Mouse (Mus musculus) heart, adult 2 months (tissue): ENCODE measurements around the gene Gm4450. TPM values are rescaled to one million over a fixed set of nuclear protein-coding genes. Genes with fewer than 3 reads are reported as not detected.
A peak's percentile ranks its signal among the peaks of the same experiment; 100 is the strongest.
"Not testable (repeated sequence)": the region's sequence is repeated elsewhere in the genome, so short reads cannot be mapped to it uniquely, and the experiment has no call there.

Experiments used
- DNase-seq, 2 experiments: peaks; one replicate each; pipeline ENCODE4 v3.0.0; 2021
- H3K27ac ChIP-seq: fragments of 200-600 bp; 2 replicates; pipeline ENCODE4 v1.8.1; 2022
- H3K27me3 ChIP-seq: fragments of 200-500 bp; 2 replicates; pipeline ENCODE4 v1.6.1; 2012; ENCODE audit warnings: mild to moderate bottlenecking, low read length, inconsistent platforms, mixed read lengths; ENCODE audit not compliant: control insufficient read depth, insufficient read depth
- H3K36me3 ChIP-seq: fragments of 200-500 bp; 2 replicates; pipeline ENCODE4 v1.6.1; 2012; ENCODE audit warnings: low read length, inconsistent platforms; ENCODE audit not compliant: control insufficient read depth, insufficient read depth
- H3K4me1 ChIP-seq: fragments of 200-500 bp; 2 replicates; pipeline ENCODE4 v1.6.1; 2011; ENCODE audit warnings: low read length; ENCODE audit not compliant: control insufficient read depth, insufficient read depth
- H3K4me3 ChIP-seq: fragments of 200-600 bp; 2 replicates; pipeline ENCODE4 v1.8.1; 2022
- H3K79me2 ChIP-seq: fragments of 200-500 bp; replicated peaks from 2 replicates; pipeline ENCODE4 v1.6.1; 2012; ENCODE audit warnings: mild to moderate bottlenecking, inconsistent platforms, low read length, moderate library complexity, mixed read lengths; ENCODE audit not compliant: control insufficient read depth, insufficient read depth
- H3K9ac ChIP-seq: fragments of 200-500 bp; 2 replicates; pipeline ENCODE4 v1.6.1; 2012; ENCODE audit warnings: low read depth, mild to moderate bottlenecking, control low read depth, inconsistent platforms, low read length, mixed read lengths
- CTCF ChIP-seq: fragments of 200-600 bp; IDR thresholded peaks from 2 replicates; pipeline ENCODE4 v1.8.1; 2022; ENCODE audit warnings: antibody characterized with exemption, mild to moderate bottlenecking, moderate library complexity
- EP300 ChIP-seq: fragments of 200-500 bp; IDR thresholded peaks from 2 replicates; pipeline ENCODE4 v1.6.1; 2011; ENCODE audit warnings: low read depth, low read length, control low read depth; ENCODE audit not compliant: insufficient read depth
- POLR2A ChIP-seq: fragments of 200-500 bp; IDR thresholded peaks from 2 replicates; pipeline ENCODE4 v1.6.1; 2011; ENCODE audit warnings: mild to moderate bottlenecking, low read depth, low read length, control low read depth; ENCODE audit not compliant: insufficient read depth
- WGBS: fragments of 180-500 bp; shearing (Covaris S2); methylation state at CpG from one replicate; pipeline ENCODE4 v1.1.7; 2018; 5-methylcytosine and 5-hydroxymethylcytosine counted together
- intact Hi-C: fragments of 180-260 bp; cut with DNase I; formaldehyde crosslinking; loops from one replicate; pipeline ENCODE4 v1.15.1; 2025
- polyA plus RNA-seq: library from polyadenylated mRNA; depleted of rRNA; stranded (reverse); fragments of >200 nt; gene quantifications from 2 replicates; pipeline ENCODE4 v1.2.3, GENCODE M21; 2012
- total RNA-seq, 2 experiments: library from RNA; stranded (reverse); gene quantifications; 2 replicates each; pipeline ENCODE4 v1.2.3; 2021

Gm4450 gene
- total and polyA plus RNA-seq, 3 experiments, result not detected

DNA sequence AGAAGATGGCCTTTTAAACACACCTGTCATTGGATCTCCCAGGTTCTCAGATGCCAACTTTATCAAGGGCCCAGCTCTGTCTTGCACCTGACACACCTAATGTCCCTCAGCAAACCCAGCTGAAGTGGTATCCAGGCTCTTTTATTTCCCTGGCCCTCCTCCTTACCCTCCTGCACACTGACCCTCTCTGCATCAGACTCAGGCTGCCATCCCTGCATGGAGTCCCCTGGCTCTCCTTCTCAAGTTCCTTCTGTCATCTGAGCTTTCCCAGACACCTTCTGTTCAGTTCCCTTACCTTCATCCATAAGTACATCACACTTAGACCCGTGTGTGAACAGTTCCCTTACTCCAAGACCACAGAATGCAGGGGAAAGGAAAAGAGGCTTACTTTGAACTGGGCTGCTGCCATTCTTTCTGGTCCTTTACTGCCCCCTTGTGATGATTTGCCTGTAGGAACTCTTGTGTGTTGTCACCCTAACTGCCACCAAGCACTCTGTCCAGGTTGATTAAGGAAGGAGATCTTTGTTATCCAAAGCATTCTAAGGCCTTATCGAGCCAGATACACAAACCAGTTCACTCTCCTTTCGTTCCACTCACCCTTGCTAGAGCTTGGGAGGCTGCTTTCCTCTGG lies 13.7 kb downstream of the Gm4450 start:
- not testable (repeated sequence) for H3K27ac ChIP-seq, H3K4me1 ChIP-seq, H3K4me3 ChIP-seq, H3K9ac ChIP-seq, DNase-seq, H3K27me3 ChIP-seq, H3K36me3 ChIP-seq, H3K79me2 ChIP-seq
- WGBS, result 3% methylated on average over 3 of the region's 3 CpGs
- TF ChIP-seq CTCF, result peak; percentile 69
- intact Hi-C loops, result loop anchor here (1.0 kb wide), 1 partner anchor 81 kb away; no protein-coding TSS in a partner anchor

DNA sequence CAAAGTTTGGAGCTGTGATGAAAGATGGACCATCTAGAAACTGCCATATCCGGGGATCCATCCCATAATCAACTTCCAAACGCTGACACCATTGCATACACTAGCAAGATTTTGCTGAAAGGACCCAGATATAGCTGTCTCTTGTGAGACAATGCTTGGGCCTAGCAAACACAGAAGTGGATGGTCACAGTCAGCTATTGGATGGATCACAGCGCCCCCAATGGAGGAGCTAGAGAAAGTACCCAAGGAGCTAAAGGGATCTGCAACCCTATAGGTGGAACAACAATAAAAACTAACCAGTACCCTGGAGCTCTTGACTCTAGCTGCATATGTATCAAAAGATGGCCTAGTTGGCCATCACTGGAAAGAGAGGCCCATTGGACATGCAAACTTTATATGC lies 14.7 kb downstream of the Gm4450 start:
- H3K4me3 ChIP-seq, H3K27ac ChIP-seq, DNase-seq, H3K4me1 ChIP-seq, H3K79me2 ChIP-seq, H3K27me3 ChIP-seq, intact Hi-C loops, H3K9ac ChIP-seq, H3K36me3 ChIP-seq: not testable (repeated sequence)
- TF ChIP-seq CTCF, result peak; percentile 43
- 37% methylated on average over 3 of the region's 3 CpGs for WGBS

DNA sequence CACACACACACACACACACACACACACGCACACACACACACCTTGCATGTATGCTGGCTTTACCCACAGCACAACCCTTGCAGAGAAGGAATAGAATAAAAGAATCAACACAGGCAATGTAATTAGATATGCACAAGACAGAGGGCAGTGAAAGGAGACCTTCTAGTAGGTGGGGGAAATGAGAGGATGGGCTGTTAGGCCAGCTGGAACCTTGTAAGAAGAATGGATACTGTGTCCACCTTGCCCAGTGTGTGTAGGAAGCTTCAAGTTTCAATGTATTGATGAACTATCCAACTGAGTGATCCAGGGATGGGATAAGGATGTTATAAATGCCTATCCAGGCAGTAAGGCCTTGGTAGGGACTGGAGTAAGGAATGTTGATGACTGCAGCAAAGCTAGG lies 21.9 kb downstream of the Gm4450 start:
- H3K27me3 ChIP-seq, result no peaks in the 10 kb centered on the region
- H3K4me1 ChIP-seq, result no peaks in the 10 kb centered on the region
- TF ChIP-seq POLR2A (no peak), EP300 (no peak), CTCF (no peak)
- no peak for DNase-seq
- no peak overlapping the region for H3K4me3 ChIP-seq
- no peaks in the 10 kb centered on the region for H3K36me3 ChIP-seq
- no peaks in the 10 kb centered on the region for H3K79me2 ChIP-seq
- intact Hi-C loops, result no loop called here
- no peak overlapping the region for H3K27ac ChIP-seq
- 85% methylated on average over 1 of the region's 1 CpGs for WGBS
- H3K9ac ChIP-seq, result no peak overlapping the region

DNA sequence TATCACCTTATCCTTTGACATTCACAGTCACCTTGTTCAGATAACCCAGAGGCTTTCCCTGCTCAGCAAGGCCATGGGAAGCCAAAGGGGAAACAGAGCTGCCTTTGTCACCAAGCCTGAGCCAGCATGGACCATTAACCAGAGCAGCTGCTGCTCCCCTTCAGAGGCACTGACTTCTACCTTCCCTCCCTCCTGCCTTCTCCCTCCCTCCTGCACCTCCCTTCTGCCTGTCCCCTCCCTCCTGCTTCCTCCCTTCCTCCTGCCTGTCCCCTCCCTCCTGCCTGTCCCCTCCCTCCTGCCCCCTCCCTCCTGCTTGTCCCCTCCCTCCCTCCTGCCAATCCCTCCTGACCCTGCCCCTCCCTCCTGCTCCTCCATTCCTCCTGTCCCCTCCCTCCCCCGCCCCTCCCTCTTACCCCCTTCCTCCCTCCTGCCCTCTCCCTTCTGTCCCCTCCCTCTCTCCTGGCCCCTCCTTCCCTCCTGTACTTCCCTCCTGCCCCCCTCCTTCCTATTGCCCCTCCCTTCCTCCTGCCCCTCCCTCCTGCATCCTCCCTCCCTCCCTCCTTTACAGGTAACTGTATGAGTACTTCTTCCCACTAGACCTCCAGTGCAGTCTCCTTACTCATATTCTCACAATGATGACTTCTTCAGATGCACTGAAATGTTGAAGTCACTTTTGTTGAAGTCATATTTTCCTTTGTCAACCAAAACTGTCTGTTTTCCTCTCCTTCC lies 22.7 kb downstream of the Gm4450 start:
- Histone ChIP-seq H3K4me3 (no peak overlapping the region), H3K79me2 (no peaks in the 10 kb centered on the region), H3K27ac (no peak overlapping the region), H3K4me1 (no peaks in the 10 kb centered on the region), H3K36me3 (no peaks in the 10 kb centered on the region), H3K9ac (no peak overlapping the region), H3K27me3 (no peaks in the 10 kb centered on the region)
- no CpG with 5 or more reads among the region's 1 CpGs for WGBS
- TF ChIP-seq POLR2A, result no peak
- TF ChIP-seq CTCF, result no peak
- no peak for TF ChIP-seq EP300
- no peak for DNase-seq
- intact Hi-C loops, result no loop called here

DNA sequence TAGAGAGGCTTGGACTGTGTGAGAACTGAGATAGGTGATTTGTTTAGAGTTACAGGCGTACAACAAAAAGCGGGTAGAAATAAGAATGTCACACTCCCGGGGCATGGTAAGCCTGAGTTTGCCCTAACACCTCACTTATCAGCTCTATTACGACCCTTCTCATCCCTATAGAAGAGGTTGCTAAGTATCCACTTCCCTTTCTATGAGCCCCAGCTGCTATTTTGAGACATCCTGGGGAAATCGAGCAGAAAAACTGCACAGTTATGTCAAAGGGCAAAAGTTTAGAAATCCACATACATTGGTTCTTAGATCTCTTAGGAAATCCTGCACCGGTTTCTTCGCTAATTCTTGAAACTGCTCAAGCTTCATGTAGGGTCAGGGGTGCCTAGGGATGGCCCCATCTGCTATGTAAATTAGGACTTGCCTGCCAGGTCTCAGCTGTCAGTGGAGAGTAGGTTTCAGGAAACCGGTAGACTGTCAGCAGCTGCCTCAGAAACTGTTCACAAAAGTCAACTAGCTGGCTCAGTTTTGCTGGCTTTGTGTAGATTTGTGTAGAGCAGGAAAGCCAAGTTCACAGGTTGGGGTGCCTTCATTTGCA lies 27.9 kb downstream of the Gm4450 start:
- H3K4me1 ChIP-seq, result peaks cover 1% of the 10 kb centered on the region; the same call in 1 of the 2 replicates
- 53% methylated on average over 8 of the region's 8 CpGs for WGBS

DNA sequence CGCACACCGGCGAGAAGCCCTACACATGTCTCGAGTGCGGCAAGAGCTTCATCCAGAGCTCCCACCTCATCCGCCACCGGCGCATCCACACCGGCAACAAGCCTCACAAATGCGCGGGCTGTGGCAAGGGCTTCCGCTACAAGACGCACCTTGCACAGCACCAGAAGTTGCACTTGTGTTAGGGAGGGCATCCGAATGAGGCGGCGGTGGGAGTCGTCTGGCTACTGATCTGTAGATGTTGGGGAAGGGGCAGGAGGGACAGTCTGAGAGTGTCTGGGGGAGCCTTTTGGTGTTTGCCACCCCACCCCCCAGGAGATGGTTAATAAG lies 28.5 kb downstream of the Gm4450 start:
- no peaks in the 10 kb centered on the region for H3K79me2 ChIP-seq
- no peak overlapping the region for H3K27ac ChIP-seq
- DNase-seq, result no peak
- H3K27me3 ChIP-seq, result no peaks in the 10 kb centered on the region
- peak overlapping the region; percentile 51 for H3K4me3 ChIP-seq
- intact Hi-C loops, result loop anchor here (5.0 kb wide), 1 partner anchor 66 kb away; no protein-coding TSS in a partner anchor
- WGBS, result 48% methylated on average over 17 of the region's 17 CpGs
- TF ChIP-seq POLR2A (no peak), EP300 (no peak)
- H3K4me1 ChIP-seq, result peaks cover 1% of the 10 kb centered on the region; the same call in 1 of the 2 replicates
- H3K9ac ChIP-seq, result no peak overlapping the region
- H3K36me3 ChIP-seq, result no peaks in the 10 kb centered on the region

More for the DNA sequence above, 27.9 kb downstream of the Gm4450 start:
- intact Hi-C loops, result loop anchor here (5.0 kb wide), 1 partner anchor 67 kb away; no protein-coding TSS in a partner anchor
- Histone ChIP-seq H3K79me2 (no peaks in the 10 kb centered on the region), H3K4me3 (no peak overlapping the region), H3K36me3 (no peaks in the 10 kb centered on the region), H3K27ac (no peak overlapping the region), H3K27me3 (no peaks in the 10 kb centered on the region), H3K9ac (no peak overlapping the region)
- no peak for TF ChIP-seq CTCF
- no peak for TF ChIP-seq POLR2A
- TF ChIP-seq EP300, result no peak
- DNase-seq, result no peak
